Mouse (Mus musculus): ENCODE data around the gene Olfr553. TPM values are rescaled to one million over a fixed set of nuclear protein-coding genes. Genes with fewer than 3 reads are reported as not detected.
"Not testable (repeated sequence)": the region's sequence is repeated elsewhere in the genome, so short reads cannot be mapped to it uniquely, and the experiment has no call there.

The Olfr553 gene
- polyA plus RNA-seq (2015; fragmentation: Nextera tagmentation; extraction: Ambion mirVana): not detected in 2 replicates

- Histone ChIP-seq H3K27ac (no peak within 1 kb of the TSS), H3K9me3 (replicated peaks) (no peaks in the 10 kb centered on the region), H3K9ac (no peak within 1 kb of the TSS), H3K27me3 (no peaks in the 10 kb centered on the region), H3K36me3 (no peaks in the 10 kb centered on the region), H3K4me2 (no peak within 1 kb of the TSS), H3K4me1 (replicated peaks) (no peaks in the 10 kb centered on the region), H3K4me3 (no peak within 1 kb of the TSS)
- no peak for ATAC-seq (replicated peaks; ENCODE audit: insufficient number of reproducible peaks, insufficient read depth, low FRiP score, low read depth)
Measured at GRCm38 (mm10) chr7:102618118-102618517, at the start of gene Olfr553. TSS of gene Olfr553 (minus strand) at chr7:102618218.

- H3K4me3 ChIP-seq: no peak overlapping the region
- no peaks in the 10 kb centered on the region for H3K27me3 ChIP-seq
- no peak overlapping the region for H3K4me2 ChIP-seq
- no peaks in the 10 kb centered on the region for H3K9me3 ChIP-seq (replicated peaks)
- H3K9ac ChIP-seq: no peak overlapping the region
- no peak for ATAC-seq (replicated peaks; ENCODE audit: insufficient number of reproducible peaks, insufficient read depth, low FRiP score, low read depth)
- H3K36me3 ChIP-seq: no peaks in the 10 kb centered on the region
- no peak overlapping the region for H3K27ac ChIP-seq
- WGBS: 30% methylated on average over 2 of the region's 2 CpGs
- no peaks in the 10 kb centered on the region for H3K4me1 ChIP-seq (replicated peaks)
Measured at GRCm38 (mm10) chr7:102665378-102665777, 47.4 kb upstream of the Olfr553 start.

DNA sequence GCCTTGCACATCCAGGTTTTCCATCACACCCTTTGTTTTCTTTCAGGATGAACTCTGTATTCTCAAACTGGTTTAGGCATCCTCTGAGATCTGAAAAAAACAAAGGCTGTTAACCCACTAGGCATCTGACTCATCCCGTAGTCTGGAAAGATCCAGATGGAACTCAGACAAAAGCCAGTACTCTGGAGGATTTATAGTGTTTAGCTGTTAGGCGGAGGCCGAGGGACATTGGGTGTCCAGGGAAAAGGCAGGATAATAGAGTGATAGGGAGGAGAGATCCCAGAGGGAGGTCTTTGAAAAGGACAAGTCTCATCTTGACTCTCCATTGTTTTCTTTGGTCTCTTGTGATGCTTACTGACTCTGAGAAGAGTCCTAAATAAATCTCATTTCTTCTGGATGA lies 46.6 kb upstream of the Olfr553 start, which contains the start of gene Olfr556:
TSS of gene Olfr556 (plus strand) at position 301 of the 400 bp plus-strand sequence.
- Histone ChIP-seq H3K27ac (no peak within 1 kb of the TSS), H3K4me3 (no peak within 1 kb of the TSS), H3K4me1 (replicated peaks) (no peaks in the 10 kb centered on the region), H3K9ac (no peak within 1 kb of the TSS), H3K4me2 (no peak within 1 kb of the TSS), H3K27me3 (no peaks in the 10 kb centered on the region), H3K36me3 (no peaks in the 10 kb centered on the region), H3K9me3 (replicated peaks) (no peaks in the 10 kb centered on the region)
- 65% methylated on average over 3 of the region's 3 CpGs for WGBS
- ATAC-seq (replicated peaks; ENCODE audit: insufficient number of reproducible peaks, insufficient read depth, low FRiP score, low read depth): no peak

DNA sequence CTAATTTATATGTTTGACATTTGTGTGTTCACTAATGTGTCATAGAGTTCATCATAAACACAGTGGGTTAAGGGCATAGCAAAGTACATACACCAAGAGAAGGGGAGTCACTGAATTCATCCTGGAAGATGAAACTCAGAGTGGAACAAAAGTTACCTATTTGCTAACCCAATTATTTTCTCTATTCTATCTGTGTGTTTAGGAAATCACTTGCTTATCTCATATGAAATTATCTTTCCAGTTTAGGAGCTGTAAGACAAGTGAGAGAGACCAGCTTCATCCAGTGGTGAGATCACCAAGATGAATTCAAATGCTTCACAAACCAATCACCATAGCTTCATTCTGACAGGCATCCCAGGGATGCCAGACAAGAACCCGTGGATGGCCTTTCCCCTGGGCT lies 40.5 kb upstream of the Olfr553 start, which contains the start of gene Olfr555:
TSS of gene Olfr555 (plus strand) at position 301 of the 400 bp plus-strand sequence.
- Histone ChIP-seq H3K9me3 (replicated peaks) (no peaks in the 10 kb centered on the region), H3K9ac (no peak within 1 kb of the TSS), H3K36me3 (no peaks in the 10 kb centered on the region), H3K27me3 (no peaks in the 10 kb centered on the region), H3K4me3 (no peak within 1 kb of the TSS), H3K4me2 (no peak within 1 kb of the TSS), H3K27ac (no peak within 1 kb of the TSS), H3K4me1 (replicated peaks) (no peaks in the 10 kb centered on the region)
- WGBS: 58% methylated on average over 1 of the region's 1 CpGs
- no peak for ATAC-seq (replicated peaks; ENCODE audit: insufficient number of reproducible peaks, insufficient read depth, low FRiP score, low read depth)

- not testable (repeated sequence) for H3K9ac ChIP-seq; H3K27ac ChIP-seq; H3K27me3 ChIP-seq; H3K4me3 ChIP-seq; H3K4me2 ChIP-seq; H3K4me1 ChIP-seq (replicated peaks); ATAC-seq (replicated peaks; ENCODE audit: insufficient number of reproducible peaks, insufficient read depth, low FRiP score, low read depth); H3K36me3 ChIP-seq; H3K9me3 ChIP-seq (replicated peaks)
- WGBS: 30% methylated on average over 4 of the region's 4 CpGs
Measured at GRCm38 (mm10) chr7:102644945-102645344, 26.9 kb upstream of the Olfr553 start.

DNA sequence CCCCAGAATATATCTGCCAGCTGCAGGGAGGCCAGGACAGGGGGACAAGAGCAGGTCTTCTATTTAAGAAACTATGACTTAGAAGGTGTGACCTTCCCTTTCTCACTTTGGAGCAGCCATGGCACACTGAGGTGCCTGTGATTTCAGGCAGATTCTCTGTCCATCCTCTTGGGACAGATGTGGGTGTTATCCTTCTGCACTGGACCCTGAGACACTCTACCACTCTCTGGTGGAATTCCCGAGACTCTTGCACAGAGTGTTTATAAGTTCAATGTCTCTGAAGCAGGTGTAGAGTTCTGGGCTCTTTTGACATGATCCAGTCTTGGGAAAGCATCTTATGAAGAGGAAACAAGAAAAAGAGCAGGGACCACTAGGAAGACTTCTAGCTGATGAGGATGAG lies 20.1 kb upstream of the Olfr553 start, which contains the start of gene Olfr554:
TSS of gene Olfr554 (plus strand) at position 301 of the 400 bp plus-strand sequence.
- Histone ChIP-seq H3K27ac (no peak within 1 kb of the TSS), H3K4me3 (no peak within 1 kb of the TSS), H3K4me1 (replicated peaks) (no peaks in the 10 kb centered on the region), H3K4me2 (no peak within 1 kb of the TSS), H3K9ac (no peak within 1 kb of the TSS), H3K27me3 (no peaks in the 10 kb centered on the region), H3K9me3 (replicated peaks) (no peaks in the 10 kb centered on the region), H3K36me3 (no peaks in the 10 kb centered on the region)
- ATAC-seq (replicated peaks; ENCODE audit: insufficient number of reproducible peaks, insufficient read depth, low FRiP score, low read depth): no peak
- WGBS: 45% methylated on average over 1 of the region's 1 CpGs

DNA sequence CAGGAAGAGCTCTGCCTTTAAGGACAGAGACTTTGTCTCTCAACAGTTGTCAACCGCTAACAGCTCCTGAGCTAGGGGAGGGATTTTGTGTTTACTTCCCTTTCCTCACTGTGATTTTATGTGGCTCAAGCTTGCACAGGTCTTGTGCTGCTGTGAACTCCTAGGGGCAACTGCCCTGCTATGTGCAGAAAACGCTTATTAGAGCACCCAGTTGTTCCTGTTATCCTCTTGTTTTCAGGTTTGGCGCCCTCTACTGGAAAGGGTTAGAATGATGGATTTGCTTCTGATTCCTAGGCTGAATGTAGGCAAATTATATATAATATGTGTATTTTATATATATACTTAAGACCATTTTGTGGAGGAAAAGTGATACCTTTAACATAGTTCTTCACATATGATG lies 18.6 kb upstream of the Olfr553 start:
- 33% methylated on average over 3 of the region's 3 CpGs for WGBS
- H3K36me3 ChIP-seq: no peaks in the 10 kb centered on the region
- H3K9me3 ChIP-seq (replicated peaks): no peaks in the 10 kb centered on the region
- no peak overlapping the region for H3K4me2 ChIP-seq
- H3K9ac ChIP-seq: no peak overlapping the region
- no peak for ATAC-seq (replicated peaks; ENCODE audit: insufficient number of reproducible peaks, insufficient read depth, low FRiP score, low read depth)
- no peak overlapping the region for H3K27ac ChIP-seq
- no peaks in the 10 kb centered on the region for H3K4me1 ChIP-seq (replicated peaks)
- H3K27me3 ChIP-seq: no peaks in the 10 kb centered on the region
- H3K4me3 ChIP-seq: no peak overlapping the region

DNA sequence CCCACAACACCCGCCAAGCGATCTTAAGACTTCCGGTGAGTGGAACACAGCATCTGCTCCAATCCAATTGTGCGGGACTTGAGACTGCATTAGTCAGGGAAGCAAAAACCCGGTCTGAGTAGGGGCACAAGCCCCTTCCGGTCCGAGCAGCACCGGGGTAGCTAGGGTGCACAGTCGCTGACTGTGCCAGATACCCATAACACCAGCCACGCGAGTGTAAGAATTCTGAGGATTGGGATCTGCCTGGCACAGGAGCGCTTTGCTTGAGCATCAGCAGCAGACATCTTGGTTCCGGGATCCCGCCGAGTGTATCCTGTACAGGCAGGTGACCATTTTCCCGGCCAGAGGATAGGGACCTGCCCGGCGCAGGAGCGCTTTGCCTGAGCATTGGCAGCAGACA lies 2.4 kb upstream of the Olfr553 start:
- ATAC-seq (replicated peaks; ENCODE audit: insufficient number of reproducible peaks, insufficient read depth, low FRiP score, low read depth); H3K27me3 ChIP-seq: not testable (repeated sequence)

DNA sequence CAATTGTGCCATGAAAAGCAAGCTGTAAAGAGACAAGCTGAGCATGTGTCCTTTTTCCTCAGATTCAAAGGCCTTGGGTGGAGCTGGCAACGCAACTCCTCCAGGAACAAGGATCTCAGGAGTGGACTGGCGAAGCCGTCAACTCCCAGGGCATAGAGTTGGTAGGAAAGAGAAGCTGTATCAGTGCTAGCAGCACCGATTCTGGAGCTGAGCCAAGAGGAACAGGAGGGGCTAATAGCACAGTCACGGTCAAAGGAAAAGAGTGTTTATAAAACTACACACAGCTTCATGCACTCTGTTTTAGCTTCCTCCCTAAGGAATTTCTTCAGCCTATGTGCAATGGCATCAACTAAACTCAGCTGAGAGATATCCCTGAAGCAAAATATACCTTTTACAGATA lies 1.6 kb upstream of the Olfr553 start:
- H3K9me3 ChIP-seq (replicated peaks): no peaks in the 10 kb centered on the region
- no peaks in the 10 kb centered on the region for H3K27me3 ChIP-seq
- ATAC-seq (replicated peaks; ENCODE audit: insufficient number of reproducible peaks, insufficient read depth, low FRiP score, low read depth): peak; percentile 39; the same call in 1 of the 2 replicates
- H3K4me1 ChIP-seq (replicated peaks): no peaks in the 10 kb centered on the region
- no peak overlapping the region for H3K4me2 ChIP-seq
- no peak overlapping the region for H3K9ac ChIP-seq
- H3K4me3 ChIP-seq: no peak overlapping the region
- WGBS: 35% methylated on average over 5 of the region's 5 CpGs
- H3K27ac ChIP-seq: no peak overlapping the region
- H3K36me3 ChIP-seq: no peaks in the 10 kb centered on the region

More for the DNA sequence above, 2.4 kb upstream of the Olfr553 start:
- 79% methylated on average over 19 of the region's 19 CpGs for WGBS
- not testable (repeated sequence) for H3K27ac ChIP-seq; H3K9me3 ChIP-seq (replicated peaks); H3K9ac ChIP-seq; H3K36me3 ChIP-seq; H3K4me2 ChIP-seq; H3K4me1 ChIP-seq (replicated peaks); H3K4me3 ChIP-seq

- Histone ChIP-seq H3K4me1 (replicated peaks) (no peaks in the 10 kb centered on the region), H3K27me3 (no peaks in the 10 kb centered on the region), H3K9ac (no peak within 1 kb of the TSS), H3K27ac (no peak within 1 kb of the TSS), H3K9me3 (replicated peaks) (no peaks in the 10 kb centered on the region), H3K36me3 (no peaks in the 10 kb centered on the region), H3K4me2 (no peak within 1 kb of the TSS), H3K4me3 (no peak within 1 kb of the TSS)
- no peak for ATAC-seq (replicated peaks; ENCODE audit: insufficient number of reproducible peaks, insufficient read depth, low FRiP score, low read depth)
- WGBS: 63% methylated on average over 1 of the region's 1 CpGs
Measured at GRCm38 (mm10) chr7:102597378-102598031, 20.5 kb downstream of the Olfr553 start, which contains the start of gene Olfr552. TSS of gene Olfr552 (plus strand) at chr7:102597770.

DNA sequence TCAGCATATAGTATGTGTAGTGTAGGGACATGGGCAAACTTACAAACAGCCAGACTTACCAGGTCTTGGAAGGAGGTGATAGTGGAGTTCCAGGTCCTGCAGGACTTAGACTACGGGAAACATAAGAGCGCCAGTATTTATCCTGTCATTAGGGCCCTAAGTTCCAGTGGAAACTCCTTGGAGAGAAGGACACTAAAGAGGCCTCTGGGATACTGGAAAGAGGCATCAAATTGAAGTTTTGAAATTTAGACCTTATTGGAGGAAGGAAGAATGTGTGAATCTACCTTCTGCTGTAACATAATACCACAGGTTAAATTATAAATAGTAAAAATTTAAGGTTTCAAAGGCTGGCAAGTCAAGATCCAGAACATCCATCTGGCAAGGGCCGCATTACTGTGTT lies 26.2 kb downstream of the Olfr553 start, which contains the start of gene Olfr551:
TSS of gene Olfr551 (minus strand) at position 101 of the 400 bp plus-strand sequence.
- Histone ChIP-seq H3K9me3 (replicated peaks) (no peaks in the 10 kb centered on the region), H3K9ac (no peak within 1 kb of the TSS), H3K27ac (no peak within 1 kb of the TSS), H3K4me2 (no peak within 1 kb of the TSS), H3K36me3 (no peaks in the 10 kb centered on the region), H3K4me3 (no peak within 1 kb of the TSS), H3K4me1 (replicated peaks) (no peaks in the 10 kb centered on the region), H3K27me3 (no peaks in the 10 kb centered on the region)
- ATAC-seq (replicated peaks; ENCODE audit: insufficient number of reproducible peaks, insufficient read depth, low FRiP score, low read depth): no peak
- WGBS: 84% methylated on average over 3 of the region's 3 CpGs

- Histone ChIP-seq H3K9ac (no peak overlapping the region), H3K27me3 (no peaks in the 10 kb centered on the region), H3K4me1 (replicated peaks) (no peaks in the 10 kb centered on the region), H3K9me3 (replicated peaks) (no peaks in the 10 kb centered on the region), H3K27ac (no peak overlapping the region), H3K4me3 (no peak overlapping the region), H3K36me3 (no peaks in the 10 kb centered on the region), H3K4me2 (no peak overlapping the region)
- ATAC-seq (replicated peaks; ENCODE audit: insufficient number of reproducible peaks, insufficient read depth, low FRiP score, low read depth): no peak
- 59% methylated on average over 6 of the region's 6 CpGs for WGBS
Measured at GRCm38 (mm10) chr7:102575998-102576397, 42.0 kb downstream of the Olfr553 start.
